Mouse (Mus musculus): ENCODE data around the gene Spam1.

Spam1 gene

DNA sequence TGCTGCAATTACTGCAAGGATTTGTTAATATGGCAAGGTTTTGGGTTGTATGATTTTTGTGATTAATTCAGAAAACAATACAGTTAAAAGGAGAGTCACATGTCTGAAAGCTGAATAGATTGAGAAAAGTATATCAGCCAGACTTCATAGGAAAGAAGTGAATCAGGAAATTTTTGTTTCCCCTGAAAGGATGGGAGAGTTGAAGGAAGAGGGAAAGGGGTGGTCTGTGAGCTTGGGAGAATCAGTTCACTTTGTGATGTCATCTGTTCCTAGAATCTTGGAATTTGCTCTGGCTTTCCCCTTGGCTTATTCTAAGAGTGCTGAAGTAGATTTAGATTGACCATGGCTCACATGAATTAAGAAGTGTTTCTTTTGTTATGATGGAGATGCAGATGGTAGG lies at the start of gene Spam1:
Gene Spam1, plus strand, starts transcription at position 301 of the 400 bp plus-strand sequence.
- no peak for DNase-seq (ENCODE audit: extremely low read depth, low read depth)

DNA sequence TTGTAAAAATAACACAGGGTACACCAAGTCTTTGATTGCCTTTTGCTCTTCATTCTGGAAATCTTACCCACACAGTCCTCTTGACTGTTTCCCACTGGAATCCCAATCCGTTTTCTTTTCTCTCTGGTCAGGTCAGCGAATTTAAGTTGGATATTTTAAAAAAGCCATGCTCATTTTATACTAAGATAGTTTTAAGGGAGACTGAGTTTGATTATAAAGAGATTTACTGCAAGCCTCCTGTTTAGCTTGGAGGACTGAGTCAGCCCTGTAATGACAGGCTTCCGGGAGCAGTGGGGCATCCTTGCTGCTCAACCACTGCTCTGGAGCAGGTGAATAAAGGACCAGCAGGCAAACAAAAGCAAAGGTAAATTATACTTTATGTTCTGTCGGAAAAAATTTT lies 43.0 kb upstream of the Spam1 start, which contains the start of gene Hyal4:
Gene Hyal4, plus strand, starts transcription at position 301 of the 400 bp plus-strand sequence.
- no peak for DNase-seq (ENCODE audit: extremely low read depth, low read depth)

DNA sequence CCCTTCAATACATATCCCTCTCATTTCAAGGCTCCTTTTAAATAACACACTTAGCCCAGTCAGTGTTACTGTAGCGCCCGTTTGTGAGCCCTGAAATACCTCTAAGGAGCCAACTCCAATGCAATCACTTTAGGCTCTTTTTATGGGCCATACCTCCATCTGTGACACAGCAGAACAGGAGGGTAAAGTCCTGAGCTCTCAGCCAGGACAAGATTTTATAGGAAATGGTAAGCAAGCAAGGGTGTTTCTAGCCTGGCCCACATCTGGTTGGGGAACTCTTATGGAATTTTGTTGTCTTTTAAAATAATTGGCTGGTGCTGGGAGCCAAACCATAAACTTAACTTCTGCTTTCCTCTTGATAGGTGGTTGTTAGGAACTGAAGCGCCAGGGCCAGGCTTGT lies 31.7 kb upstream of the Spam1 start:
- no peak for DNase-seq (ENCODE audit: extremely low read depth, low read depth)

GRCm38 (mm10) chr6:24766261-24766660 lies 24.7 kb upstream of the Spam1 start:
- no peak for DNase-seq (ENCODE audit: extremely low read depth, low read depth)

GRCm38 (mm10) chr6:24779182-24779581 lies 11.8 kb upstream of the Spam1 start:
- DNase-seq (ENCODE audit: extremely low read depth, low read depth) = no peak

GRCm38 (mm10) chr6:24822070-24822469 lies 31.1 kb downstream of the Spam1 start:
- no peak for DNase-seq (ENCODE audit: extremely low read depth, low read depth)
